Mouse (Mus musculus): ENCODE measurements around the gene Me3.
A peak's percentile ranks its signal among the peaks of the same experiment; 100 is the strongest.

Gene Me3

DNA sequence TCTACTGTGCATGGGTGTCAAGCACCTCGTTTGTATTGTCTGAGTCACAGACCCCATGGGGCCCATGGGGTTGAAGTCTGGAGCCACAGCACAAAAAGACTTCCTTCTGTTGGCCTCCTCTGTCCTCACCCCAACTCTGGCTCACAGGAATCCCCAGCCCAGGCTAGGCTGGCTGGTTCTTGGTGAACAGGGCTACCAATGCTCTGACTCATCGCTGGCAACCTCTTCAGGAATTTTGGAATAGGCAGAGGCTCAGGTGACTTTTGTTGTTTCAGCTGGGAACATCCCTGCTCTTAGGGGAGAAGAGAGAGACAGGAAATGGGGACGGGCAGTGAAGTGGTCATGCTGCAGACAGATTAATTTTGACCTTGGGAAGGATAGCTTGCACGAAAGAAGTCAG lies 205.6 kb downstream of the Me3 start:
- no peak for DNase-seq

DNA sequence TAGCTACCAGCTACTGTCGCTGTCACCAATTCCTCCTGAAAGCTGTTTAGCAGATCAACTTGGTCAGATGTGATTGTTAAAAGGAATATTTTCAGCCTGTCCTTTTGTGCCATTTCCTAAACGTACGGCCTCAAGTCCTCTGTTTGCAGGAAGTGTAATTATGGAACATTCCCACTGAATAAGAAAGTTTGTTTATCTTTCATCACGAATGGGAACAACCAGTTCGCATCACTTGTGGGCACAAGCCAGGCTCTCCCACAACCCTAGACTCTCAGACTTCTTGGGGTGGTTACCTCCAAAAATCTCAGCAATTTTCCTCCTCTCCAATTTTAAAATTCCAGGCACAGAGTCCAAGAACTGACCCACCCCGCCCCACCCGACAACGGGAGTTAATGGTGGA lies 207.5 kb downstream of the Me3 start:
- no peak for DNase-seq

DNA sequence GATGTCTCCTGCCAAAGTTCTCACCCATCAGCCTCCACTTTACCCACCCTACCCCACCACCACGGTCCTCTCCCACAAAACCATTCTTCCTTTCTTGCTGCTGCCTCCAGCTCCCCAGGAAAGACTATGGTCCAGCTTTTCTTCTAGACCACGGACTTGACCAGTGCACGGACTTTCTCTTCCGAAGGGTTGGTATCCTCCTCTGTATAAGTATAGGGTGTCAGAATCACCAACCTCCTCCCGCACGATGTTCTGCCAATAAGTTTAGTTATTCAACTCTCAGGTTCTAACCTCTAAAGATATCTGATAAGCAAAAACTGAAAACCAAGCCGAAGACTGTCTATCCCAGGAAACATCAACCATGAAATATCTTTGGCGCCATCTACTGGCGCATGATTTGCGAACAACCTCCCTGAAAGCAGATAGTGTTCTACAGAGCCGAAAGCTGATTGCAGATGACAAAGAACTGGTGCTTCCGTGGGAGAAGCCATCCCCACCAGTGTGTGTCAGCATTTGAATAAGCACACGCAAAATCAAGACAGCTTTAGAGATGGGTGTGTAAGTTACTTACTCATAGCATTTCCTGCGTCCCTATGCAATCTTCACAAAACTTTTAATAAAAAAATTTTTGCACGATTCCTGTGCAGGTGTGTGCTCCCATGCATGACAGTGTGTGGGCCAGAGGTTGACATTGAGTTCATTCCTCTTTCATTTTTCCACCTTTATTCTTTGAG lies 209.6 kb downstream of the Me3 start:
- DNase-seq: peak; percentile 63

DNA sequence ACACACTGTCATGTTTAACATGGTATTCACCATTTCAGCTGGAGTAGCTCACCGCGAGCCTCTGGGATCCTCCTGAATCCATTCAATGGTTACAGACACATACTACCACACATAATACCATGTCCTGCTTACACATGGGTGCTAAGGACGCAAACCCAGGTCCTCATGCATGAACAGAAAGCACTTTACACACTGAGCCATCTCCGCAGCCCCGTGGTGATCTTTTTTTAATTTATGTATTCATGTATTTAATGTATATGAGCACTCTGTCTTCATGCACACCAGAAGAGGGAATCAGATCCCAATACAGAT lies 210.2 kb downstream of the Me3 start:
- no peak for DNase-seq

DNA sequence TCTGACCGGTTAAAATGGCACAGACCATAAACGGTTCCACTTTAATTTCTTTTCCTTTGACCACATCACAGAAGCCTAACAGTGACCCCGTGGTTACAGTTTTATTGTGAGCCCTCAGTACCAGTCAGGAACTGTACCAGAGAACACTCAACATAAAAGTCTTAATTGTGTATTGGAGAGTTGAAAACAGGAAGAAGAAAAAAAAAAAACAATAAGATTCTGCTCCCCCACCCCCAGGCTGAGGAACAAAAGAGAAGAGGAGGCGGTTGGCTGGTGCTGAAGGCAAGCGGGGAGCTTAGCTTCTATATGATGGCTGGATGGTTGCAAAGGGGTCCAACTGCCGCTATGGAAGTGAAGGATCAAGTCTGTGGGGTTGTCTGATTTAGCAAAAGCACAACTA lies 210.9 kb downstream of the Me3 start:
- DNase-seq: no peak

DNA sequence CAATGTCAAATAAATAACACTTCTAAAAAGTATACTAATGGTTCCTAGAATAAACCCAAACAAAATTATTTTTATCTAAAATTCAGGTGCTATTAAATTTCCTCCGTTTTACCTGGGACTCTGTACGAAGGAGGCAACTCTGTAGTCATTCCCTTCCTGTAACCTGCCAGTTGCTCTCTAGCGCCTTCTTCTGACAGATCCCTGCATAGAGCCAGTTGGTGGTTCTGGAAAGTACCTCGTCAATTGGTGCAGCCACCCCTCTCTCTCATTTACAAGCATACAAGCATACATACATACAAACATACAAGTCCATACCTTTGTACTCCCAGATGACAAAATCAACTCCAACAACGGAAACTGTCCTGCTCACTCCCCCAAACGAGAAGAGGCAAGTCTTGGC lies 211.3 kb downstream of the Me3 start:
- DNase-seq: peak; percentile 32

DNA sequence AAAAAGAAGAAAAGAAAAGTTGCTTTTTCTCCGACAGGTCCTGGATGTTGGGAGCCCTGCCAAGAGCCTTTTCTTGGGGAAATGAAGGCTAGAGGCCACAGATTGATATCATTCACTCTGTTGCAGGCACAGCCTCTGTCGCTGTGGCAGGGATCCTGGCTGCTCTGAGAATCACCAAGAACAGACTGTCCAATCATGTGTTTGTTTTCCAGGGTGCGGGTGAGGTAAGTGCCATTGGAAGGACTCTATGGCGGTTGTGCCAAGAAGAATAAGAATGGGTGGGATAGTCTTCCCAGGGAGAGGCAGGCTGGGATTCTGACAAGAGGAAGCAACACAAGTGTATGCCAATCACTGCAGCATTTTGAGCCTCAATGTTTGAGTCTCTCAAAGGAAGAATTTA lies 213.5 kb downstream of the Me3 start:
- DNase-seq: no peak

DNA sequence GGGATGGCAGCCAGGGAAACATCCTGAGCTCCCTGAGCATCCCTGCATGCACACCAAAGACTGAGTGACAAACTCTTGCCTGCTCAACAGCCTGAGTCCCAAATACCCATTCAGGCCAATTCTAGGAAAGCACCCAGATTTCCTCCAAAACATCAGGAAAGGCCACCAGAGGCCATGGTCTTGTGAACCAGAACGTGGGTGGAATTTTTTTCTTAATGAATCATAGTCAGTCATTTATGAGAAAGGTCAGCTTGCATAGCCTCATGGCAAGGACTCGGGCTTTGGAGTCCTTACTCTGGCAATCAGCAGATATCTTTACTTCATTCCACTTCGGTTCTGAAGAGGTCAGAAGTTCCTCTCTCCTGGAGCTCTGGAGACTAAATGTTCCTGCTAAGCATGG lies 218.3 kb downstream of the Me3 start:
- no peak for DNase-seq

DNA sequence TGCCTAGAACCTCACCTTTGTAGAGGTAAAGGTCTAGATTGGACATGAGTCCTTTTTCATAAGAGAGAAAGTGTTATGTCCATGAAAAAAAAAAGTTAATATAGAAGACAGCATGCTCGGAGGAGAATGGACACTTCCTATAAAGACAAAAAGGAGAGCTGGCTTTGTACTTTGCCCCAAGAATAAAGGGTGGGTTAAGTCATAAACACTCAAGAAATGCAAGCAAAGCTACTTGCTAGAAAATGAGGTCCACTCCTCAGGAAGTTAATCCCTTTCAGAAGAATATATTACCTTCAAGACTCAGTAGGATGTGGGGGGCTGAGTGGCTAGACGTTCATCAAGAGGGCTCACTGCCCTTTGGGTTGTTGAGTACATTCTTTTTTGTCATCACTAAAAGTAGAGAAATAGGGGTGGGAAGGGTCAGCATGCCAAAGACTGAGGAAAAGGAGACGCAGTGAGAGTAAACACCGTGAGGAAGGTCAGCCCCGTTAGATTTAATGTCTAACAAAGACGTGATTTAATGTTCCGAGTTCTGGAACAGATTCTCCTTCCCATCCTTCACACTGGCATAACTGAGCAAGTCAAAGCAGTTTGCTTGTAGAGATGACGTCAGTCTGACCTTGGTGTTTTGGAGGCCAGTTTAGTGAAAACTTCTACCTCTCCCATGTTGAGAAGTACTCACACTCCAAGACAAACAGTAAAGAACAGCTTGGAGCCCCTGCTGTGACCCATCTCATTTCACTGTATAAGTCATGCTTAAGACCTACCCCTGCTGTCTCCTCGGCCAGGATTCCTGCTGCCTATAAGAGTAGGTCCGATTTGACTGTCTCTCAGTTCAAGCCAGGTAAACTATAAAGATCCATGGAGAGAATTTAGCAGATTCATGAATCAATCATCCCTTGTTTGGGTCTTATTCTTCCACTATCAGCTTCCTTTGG lies 220.2 kb downstream of the Me3 start:
- no peak for DNase-seq

DNA sequence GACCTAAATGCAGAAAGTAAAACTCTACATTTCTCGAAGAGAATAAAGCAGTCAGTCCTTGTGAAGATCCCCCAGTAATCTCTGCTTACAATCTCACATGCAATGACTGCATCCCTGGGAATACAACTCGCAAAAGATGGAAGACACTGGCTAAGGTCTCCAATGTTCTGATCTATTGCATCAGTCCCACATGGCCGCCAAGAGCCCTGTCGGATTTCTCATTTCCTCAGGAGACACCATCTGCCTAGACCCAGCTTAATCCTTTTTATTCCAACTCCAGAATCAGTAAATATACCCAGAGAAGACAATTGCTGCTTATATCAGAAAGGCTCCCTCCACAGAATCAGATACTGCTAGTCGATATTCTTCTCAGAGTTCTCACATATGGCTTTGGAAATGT lies 220.9 kb downstream of the Me3 start:
- DNase-seq: no peak

DNA sequence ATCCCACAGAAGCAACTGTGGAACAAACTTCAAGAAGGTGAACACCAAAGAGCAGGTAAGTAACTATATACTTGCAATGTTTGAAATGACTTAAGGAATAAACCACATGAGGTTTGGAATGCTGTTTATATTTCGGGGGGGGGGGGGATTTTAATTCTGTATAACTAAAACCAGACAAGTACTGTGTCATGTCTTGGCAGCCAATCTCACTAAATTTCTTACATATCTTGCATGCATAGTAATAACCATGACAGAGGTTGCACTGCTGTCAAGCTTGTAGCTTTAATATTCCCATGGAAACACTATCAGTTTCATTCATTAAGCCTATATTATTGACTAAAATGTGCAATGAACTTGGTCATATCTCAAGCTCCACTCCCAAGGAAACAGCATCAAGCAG lies 223.0 kb downstream of the Me3 start:
- DNase-seq: no peak

DNA sequence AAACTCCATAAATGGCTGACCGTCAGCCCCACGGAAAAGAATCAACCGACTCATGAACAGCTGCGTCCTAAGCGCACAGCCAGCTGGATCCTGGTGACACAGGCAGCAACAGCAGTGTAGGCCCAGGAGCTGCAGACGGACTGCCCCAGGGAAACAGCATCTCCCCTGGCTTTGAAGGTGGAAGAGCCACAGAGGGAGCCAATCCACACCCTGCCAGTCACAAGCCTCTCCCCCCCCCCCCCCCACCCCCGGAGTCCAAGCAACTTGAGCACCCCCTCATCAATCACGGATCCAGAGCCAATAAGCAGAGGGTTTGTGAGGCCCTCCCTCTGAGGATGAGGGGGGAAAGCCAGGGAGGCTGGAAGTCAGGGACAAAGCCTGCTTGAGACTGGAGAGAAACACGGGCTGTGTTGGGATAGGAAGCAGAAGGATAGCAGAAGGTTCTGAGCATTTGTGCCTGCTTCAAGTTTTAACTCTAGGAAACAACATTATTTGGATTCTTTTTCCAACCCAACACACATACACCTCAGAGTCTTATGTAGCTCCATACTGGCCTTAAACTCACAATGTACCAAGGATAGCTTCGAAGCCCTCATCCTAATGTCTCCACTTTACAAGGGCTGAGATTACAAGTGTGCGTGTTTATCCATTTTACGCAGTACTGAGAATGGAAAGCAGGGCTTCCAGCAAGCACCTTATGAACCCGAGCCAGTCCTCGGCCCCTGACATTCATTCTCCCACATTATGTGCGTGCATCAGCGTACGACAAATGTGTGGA lies 224.4 kb downstream of the Me3 start:
- DNase-seq: no peak

DNA sequence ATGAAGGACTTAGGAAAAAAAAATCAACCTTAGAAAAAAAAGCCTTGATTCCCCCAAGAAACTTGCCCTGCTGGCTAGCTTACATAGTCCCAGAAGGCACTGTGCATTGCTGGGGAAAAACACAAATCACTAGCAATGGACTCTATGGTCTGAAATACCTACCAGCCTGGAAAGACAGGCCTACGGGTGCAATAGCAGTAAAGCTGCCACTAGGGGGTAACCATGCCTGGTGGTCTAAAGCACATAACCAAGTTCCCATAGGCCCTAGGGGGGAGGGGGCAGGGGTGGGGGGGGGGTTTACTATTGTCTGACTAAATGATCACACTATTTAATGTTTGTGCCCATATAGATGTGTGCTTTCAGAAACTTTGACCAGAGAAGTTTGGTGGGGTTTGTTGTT lies 232.6 kb downstream of the Me3 start:
- no peak for DNase-seq

DNA sequence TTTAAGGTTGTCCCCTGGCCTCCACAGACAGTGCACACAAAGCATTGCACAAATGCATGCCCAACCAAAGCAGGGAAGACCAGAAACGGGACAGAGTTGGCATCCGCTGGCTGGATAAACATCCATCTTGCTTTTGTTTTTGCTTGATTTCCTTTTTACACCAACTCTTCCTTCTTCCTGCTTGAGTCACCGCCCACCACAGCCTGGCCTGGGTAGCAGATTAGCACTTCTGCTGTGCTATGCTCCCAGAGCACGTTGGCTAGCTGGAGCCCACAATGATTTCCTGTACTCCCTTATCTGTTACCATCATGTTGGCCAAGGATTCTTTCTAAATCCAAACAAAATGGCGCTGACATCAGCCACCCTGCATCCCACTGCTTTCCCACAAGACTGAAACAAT lies 235.0 kb downstream of the Me3 start:
- DNase-seq: no peak

DNA sequence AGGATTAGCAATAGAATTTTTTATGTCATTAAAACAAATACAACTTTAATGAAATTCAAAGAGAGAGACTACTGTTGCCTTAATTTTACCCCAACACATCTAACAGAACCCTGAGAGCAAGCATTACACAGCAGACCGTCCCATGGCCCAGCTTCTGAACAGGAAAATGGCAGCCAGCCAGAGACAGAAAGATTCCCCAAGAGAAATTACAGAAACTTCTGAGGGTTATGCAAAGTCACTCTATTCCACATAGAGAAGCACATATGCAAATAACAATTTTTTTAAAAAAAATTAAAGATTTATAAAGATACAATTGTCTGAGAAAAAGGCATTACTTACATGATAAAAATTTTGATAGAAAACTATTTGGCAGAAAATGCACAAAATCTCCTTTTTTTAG lies 247.5 kb downstream of the Me3 start:
- no peak for DNase-seq

DNA sequence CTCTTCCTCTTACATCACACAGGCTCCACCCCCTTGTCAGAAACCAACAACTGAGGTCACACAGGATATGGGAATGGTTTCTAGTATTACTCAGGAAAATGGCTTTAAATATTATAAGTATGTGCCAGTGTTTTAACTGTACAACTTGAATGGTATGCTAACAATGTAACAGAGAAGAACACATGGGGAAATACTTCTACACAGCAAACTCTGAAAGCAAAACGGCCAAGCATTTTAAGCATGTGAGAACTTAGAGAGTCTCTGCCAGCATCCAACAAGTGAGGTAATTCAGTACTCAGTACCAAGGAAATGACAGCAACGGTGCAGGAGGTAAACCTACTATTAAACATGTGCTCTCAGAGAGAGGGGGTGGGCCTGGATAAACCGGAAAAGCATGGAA lies 252.4 kb downstream of the Me3 start:
- DNase-seq: no peak

DNA sequence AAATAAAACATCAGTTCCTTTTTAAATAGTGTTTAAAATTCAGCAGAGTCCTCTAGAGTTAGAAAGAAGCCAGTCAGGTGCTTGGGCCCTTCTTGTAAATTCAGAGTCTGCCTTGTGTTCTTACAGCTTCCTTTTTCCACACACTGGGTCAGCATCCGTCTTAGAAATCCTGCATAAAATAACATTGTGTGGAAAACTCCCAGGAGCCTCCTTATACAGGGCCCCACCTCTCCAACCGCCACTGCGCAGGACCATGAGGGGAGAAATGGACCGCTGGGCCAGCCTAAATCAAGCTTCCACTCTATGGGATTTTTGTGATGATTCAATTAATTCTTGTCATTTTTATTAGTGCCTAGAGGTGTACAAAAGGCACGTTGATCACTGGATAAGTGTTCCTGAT lies 259.2 kb downstream of the Me3 start:
- DNase-seq: no peak

DNA sequence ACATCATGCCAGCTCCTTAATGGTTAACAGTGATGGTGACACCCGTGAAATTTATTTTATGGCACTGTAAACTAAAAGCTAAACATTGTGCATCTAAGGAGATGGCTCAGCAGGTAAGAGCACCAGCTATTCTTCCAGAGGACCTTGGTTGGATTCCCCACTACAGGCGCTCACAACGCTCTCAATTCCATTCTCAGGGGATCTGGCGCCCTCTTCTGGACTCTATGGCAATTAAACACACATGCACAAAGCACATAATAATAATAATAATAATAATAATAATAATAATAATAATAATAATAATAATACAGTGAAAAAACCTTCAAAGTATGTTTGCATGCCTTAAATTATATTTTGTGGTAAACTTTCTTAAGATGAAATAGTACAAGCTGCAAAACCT lies 259.7 kb downstream of the Me3 start:
- peak; percentile 9 for DNase-seq

DNA sequence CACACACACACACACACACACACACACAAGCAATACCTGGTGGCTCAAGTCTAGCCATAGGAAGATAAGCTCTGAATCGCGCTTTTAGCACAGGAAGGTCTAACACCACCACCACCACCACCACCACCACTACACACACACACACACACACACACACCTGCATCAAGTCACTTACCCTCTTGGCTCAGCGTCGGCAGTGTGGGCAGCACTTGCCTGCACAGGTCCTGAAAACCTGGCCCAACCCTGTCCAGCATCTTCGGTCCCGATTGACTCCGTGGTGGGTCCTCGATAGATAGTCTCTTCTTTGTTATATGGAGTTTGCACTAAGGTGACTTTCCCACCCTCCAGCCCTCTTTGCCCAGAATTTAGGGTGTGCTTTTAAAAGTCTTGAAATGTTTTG lies 270.8 kb downstream of the Me3 start:
- DNase-seq: no peak

DNA sequence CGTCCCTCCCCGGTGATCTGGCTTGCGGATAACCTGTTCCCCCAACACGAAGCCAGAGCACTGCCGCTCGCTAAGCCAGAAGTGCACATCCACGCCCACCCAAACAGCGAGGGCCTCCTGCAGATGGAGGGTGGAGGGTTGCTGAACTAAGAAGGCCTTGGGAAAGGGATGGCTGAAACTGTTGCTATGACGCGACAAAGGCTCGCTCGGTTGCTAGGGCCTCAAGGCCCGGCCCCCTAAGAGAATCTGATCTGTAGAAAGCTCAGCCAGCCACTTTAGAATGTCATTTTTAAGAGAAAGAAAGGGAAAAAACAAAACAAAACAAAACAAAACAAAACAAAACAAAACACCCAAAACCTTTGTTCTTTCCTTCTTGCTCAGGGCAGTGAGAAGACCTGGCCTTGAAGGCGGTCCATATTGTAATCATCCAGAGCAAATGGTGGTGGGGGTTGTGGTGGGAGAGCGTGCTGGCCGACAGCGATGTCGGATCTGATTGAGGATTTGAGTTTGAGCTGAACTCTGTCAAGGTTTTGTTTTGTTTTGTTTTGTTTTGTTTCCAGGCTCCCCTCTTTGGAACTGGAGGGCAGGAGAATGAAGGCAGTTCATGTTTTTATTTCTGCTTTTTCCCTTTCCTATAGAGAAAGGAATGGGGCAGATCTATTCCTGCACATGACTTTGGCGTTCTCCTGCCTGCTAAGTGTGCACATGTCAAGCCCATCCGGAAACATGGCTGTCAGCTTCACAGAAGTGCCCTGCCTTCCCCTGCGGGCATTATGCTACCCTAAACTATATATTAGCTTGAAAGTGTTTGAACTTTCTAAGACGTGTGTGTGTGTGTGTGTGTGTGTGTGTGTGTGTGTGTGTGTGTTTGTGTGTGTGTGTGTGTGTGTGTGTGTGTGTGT lies 271.5 kb downstream of the Me3 start, which contains the start of gene Ccdc81:
Ccdc81 (minus strand) TSS at position 188 of the 902 bp plus-strand sequence.
- DNase-seq: no peak
